Mouse (Mus musculus) limb, embryonic 10.5 days (tissue): Measurements from ENCODE around the gene Baz1b. TPM values are rescaled to one million over a fixed set of nuclear protein-coding genes. Genes with fewer than 3 reads are reported as not detected.
A peak's percentile ranks its signal among the peaks of the same experiment; 100 is the strongest.

Experiments used
- DNase-seq: peaks from one replicate; pipeline ENCODE4 v3.0.0-alpha.2; 2017; ENCODE audit warnings: low spot score
- H3K27ac ChIP-seq: fragments of 300-500 bp; sonication (generic); 2 replicates; pipeline ENCODE4 v1.5.1; 2016; ENCODE audit warnings: mild to moderate bottlenecking
- H3K27me3 ChIP-seq: fragments of 300-500 bp; sonication (generic); 2 replicates; pipeline ENCODE4 v1.6.1; 2016; ENCODE audit warnings: low read depth, mild to moderate bottlenecking; ENCODE audit not compliant: poor library complexity, severe bottlenecking
- H3K36me3 ChIP-seq: fragments of 300-500 bp; sonication (generic); 2 replicates; pipeline ENCODE4 v1.6.1; 2016; ENCODE audit warnings: mild to moderate bottlenecking, moderate library complexity
- H3K4me1 ChIP-seq: fragments of 300-500 bp; sonication (generic); 2 replicates; pipeline ENCODE4 v1.6.1; 2016
- H3K4me3 ChIP-seq: fragments of 300-500 bp; sonication (generic); 2 replicates; pipeline ENCODE4 v1.5.1; 2016; ENCODE audit warnings: mild to moderate bottlenecking, moderate library complexity
- H3K9me3 ChIP-seq: fragments of 300-500 bp; sonication (generic); replicated peaks from 2 replicates; pipeline ENCODE4 v1.6.1; 2016; ENCODE audit warnings: mild to moderate bottlenecking
- WGBS: fragments of 180-500 bp; shearing (Covaris S2); methylation state at CpG from one replicate; pipeline ENCODE4 v1.1.7; 2016; 5-methylcytosine and 5-hydroxymethylcytosine counted together
- polyA plus RNA-seq: library from polyadenylated mRNA; unstranded; fragments of >200 nt; fragmentation: Nextera tagmentation; extraction: Ambion mirVana; gene quantifications from 2 replicates; pipeline ENCODE4 v1.2.1, GENCODE M21; 2016

The Baz1b gene
- polyA plus RNA-seq, 1 experiment from 2014 or later: 68.3 TPM

GRCm38 (mm10) chr5:135248956-135249676 lies 62.1 kb downstream of the Baz1b start:
- Histone ChIP-seq H3K9me3 (no peaks in the 10 kb centered on the region), H3K27ac (no peak overlapping the region), H3K36me3 (peaks cover 33% of the 10 kb centered on the region), H3K27me3 (peaks cover 44% of the 10 kb centered on the region), H3K4me1 (peaks cover 35% of the 10 kb centered on the region), H3K4me3 (no peak overlapping the region)
- 84% methylated on average over 16 of the region's 16 CpGs for WGBS
- no peak for DNase-seq

- peaks cover 44% of the 10 kb centered on the region for H3K27me3 ChIP-seq
- DNase-seq: peak; percentile 59
- H3K27ac ChIP-seq: peak overlapping the region; percentile 61
- H3K4me3 ChIP-seq: peak overlapping the region; percentile 64
- H3K36me3 ChIP-seq: peaks cover 20% of the 10 kb centered on the region
- H3K9me3 ChIP-seq: no peaks in the 10 kb centered on the region
- 3% methylated on average over 92 of the region's 92 CpGs for WGBS
- peaks cover 38% of the 10 kb centered on the region for H3K4me1 ChIP-seq
Measured at GRCm38 (mm10) chr5:135250186-135251078, 63.4 kb downstream of the Baz1b start.

GRCm38 (mm10) chr5:135251079-135251454 lies 64.0 kb downstream of the Baz1b start, which contains the start of gene Fzd9:
TSS of gene Fzd9 (minus strand) at chr5:135251230.
- peak within 1 kb of the TSS; percentile 61 for H3K27ac ChIP-seq
- peaks cover 38% of the 10 kb centered on the region for H3K4me1 ChIP-seq
- peak; percentile 95 for DNase-seq
- H3K4me3 ChIP-seq: peak within 1 kb of the TSS; percentile 64
- H3K36me3 ChIP-seq: peaks cover 13% of the 10 kb centered on the region
- H3K27me3 ChIP-seq: peaks cover 44% of the 10 kb centered on the region
- WGBS: under 1% methylated on average over 51 of the region's 51 CpGs
- H3K9me3 ChIP-seq: no peaks in the 10 kb centered on the region

DNA sequence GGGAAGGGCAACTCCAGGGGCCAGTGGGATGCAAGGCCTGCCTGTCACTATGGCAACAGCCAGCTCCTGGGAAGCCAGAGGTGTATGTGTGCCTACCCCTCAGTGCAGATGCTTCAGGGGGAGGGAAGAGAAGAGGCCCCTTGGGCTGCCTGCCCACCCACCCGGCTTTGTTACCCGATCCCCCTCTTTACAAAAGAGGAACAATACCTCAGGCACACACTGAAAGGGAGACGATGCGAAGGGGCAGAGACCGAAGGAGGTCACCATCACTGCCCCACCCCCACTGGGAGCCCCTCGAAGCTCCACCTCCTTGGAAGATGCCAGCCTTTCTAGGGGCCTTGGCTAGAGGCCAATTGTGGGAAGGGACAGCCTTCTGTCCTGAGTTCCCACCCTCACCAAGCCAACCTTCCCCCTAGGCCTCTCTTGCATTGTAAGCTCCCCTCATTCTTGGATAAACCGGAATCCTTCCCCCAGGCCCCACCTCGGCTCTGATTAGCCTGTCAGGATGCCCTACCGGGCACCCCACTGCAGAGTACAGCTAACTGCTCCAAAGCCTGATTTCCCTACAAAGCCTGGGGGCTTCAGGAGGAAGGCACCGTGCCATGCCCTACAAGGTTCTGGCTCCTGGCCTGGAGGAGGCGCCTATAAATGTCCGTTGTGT lies 66.8 kb downstream of the Baz1b start:
- WGBS: 14% methylated on average over 12 of the region's 12 CpGs
- no peak for DNase-seq
- peaks cover 46% of the 10 kb centered on the region for H3K4me1 ChIP-seq
- peak overlapping the region; percentile 79 for H3K27ac ChIP-seq
- no peaks in the 10 kb centered on the region for H3K36me3 ChIP-seq
- H3K9me3 ChIP-seq: no peaks in the 10 kb centered on the region
- peak overlapping the region; percentile 1; the same call in 1 of the 2 replicates for H3K4me3 ChIP-seq
- H3K27me3 ChIP-seq: peaks cover 27% of the 10 kb centered on the region

- Histone ChIP-seq H3K9me3 (no peaks in the 10 kb centered on the region), H3K36me3 (no peaks in the 10 kb centered on the region), H3K4me3 (no peak overlapping the region), H3K27ac (no peak overlapping the region), H3K4me1 (peaks cover 30% of the 10 kb centered on the region), H3K27me3 (0 out of 2 replicates have a peak, but pooled peaks cover 4% of the 10 kb centered on the region)
- no peak for DNase-seq
- 90% methylated on average over 3 of the region's 3 CpGs for WGBS
Measured at GRCm38 (mm10) chr5:135256166-135256565, 69.1 kb downstream of the Baz1b start.

DNA sequence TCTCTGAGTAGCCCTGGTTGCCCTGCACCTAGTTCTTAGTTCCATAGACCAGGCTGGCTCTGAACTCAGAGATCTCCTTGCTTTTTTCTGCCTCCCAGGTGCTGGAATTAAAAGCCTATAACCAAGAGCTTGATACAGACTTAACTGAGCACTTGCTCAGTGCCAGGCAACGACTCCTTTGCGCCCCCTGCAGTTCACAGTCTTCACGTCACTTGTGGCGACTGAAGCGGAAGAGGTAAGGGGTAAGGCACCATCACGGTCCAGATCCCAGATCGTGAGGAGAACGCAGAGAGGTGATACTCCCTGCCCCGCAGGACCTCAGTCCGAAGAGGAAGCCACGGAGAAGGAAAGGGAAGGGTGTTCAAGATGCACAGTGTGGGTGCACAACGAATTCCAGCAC lies 70.5 kb downstream of the Baz1b start:
- H3K4me3 ChIP-seq: no peak overlapping the region

DNA sequence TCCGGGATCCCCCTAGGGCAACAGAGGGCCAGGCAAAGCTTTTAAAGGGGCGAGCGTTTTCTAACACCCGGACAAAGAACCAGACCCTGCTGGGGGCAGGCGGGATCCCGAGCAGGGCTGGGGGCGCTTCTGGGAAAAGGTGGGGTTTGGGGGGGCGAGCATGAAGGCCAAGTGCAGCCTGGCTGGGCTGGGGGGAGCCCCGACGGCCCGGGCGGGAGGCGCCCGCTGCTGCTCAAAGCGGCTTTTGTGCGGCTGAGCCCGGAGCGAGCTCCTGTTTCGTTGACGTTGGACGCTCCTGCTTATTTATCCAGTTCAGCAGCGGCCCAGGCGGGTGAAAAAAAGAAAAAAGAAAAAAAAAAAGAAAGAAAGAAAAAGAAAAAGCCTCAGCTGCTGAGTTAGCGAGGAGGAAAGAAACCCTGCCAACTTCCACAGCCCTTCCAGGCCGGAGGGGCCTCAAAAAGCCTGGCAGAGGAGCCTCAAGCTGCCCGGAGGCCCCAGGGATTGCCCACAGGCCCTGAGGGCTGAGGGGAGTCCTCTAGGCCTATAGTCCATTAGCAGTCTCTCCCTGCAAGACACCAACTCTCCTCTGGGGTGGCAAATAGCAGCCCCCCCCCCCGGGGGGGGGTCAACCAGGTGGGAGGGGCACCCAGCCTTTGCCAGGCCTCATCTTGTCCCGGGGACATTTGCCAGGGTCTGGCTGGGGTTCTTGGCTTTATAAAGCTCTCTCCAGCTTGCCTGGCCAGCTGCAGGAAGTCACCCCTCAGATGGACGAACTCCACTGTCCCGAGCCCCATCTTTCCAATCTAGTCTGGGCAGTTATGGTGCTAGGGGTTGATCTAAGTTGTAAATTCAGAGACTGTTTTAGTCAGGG lies 71.5 kb downstream of the Baz1b start:
- Histone ChIP-seq H3K27me3 (no peaks in the 10 kb centered on the region), H3K4me3 (peak overlapping the region; percentile 26; the same call in 1 of the 2 replicates), H3K4me1 (peaks cover 20% of the 10 kb centered on the region), H3K27ac (peak overlapping the region; percentile 83), H3K9me3 (no peaks in the 10 kb centered on the region), H3K36me3 (no peaks in the 10 kb centered on the region)
- no peak for DNase-seq
- WGBS: 50% methylated on average over 30 of the region's 30 CpGs

More for the DNA sequence above, 70.5 kb downstream of the Baz1b start:
- Histone ChIP-seq H3K36me3 (no peaks in the 10 kb centered on the region), H3K27me3 (no peaks in the 10 kb centered on the region), H3K27ac (peak overlapping the region; percentile 83; the same call in 1 of the 2 replicates), H3K9me3 (no peaks in the 10 kb centered on the region), H3K4me1 (peaks cover 27% of the 10 kb centered on the region)
- 81% methylated on average over 12 of the region's 12 CpGs for WGBS
- no peak for DNase-seq

- DNase-seq: peak; percentile 58
- Histone ChIP-seq H3K9me3 (no peaks in the 10 kb centered on the region), H3K27me3 (no peaks in the 10 kb centered on the region), H3K4me3 (peak overlapping the region; percentile 29), H3K36me3 (no peaks in the 10 kb centered on the region), H3K4me1 (peaks cover 19% of the 10 kb centered on the region), H3K27ac (peak overlapping the region; percentile 85)
- 21% methylated on average over 17 of the region's 17 CpGs for WGBS
Measured at GRCm38 (mm10) chr5:135263866-135264503, 76.9 kb downstream of the Baz1b start.

- WGBS: 44% methylated on average over 9 of the region's 9 CpGs
- Histone ChIP-seq H3K9me3 (no peaks in the 10 kb centered on the region), H3K27me3 (no peaks in the 10 kb centered on the region), H3K36me3 (no peaks in the 10 kb centered on the region), H3K4me3 (peak overlapping the region; percentile 29), H3K4me1 (peaks cover 24% of the 10 kb centered on the region), H3K27ac (peak overlapping the region; percentile 85)
- DNase-seq: no peak
Measured at GRCm38 (mm10) chr5:135264548-135264947, 77.5 kb downstream of the Baz1b start.

DNA sequence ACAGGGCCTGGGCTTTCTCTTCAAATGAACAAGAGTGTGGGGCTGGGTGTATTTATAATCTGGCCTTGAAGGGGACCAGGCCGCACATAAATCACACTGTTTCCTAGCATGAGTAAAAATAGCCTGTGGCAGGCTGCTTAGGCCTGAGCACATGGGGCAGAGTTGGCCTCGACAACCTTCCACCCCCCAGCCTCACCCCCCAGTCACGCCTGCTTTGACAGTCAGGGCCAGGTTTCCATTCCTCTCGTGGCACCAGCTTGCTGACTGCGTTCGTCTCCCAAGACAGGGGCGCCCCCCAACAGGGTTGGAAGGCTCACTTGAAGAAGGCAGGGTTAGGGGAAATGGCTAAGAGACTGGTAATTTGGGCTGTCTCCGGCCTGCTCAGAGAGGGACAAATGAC lies 82.4 kb downstream of the Baz1b start:
- Histone ChIP-seq H3K27me3 (peaks cover 10% of the 10 kb centered on the region; the same call in 1 of the 2 replicates), H3K36me3 (no peaks in the 10 kb centered on the region), H3K4me1 (peaks cover 24% of the 10 kb centered on the region), H3K4me3 (no peak overlapping the region), H3K9me3 (no peaks in the 10 kb centered on the region), H3K27ac (peak overlapping the region; percentile 36; the same call in 1 of the 2 replicates)
- WGBS: 71% methylated on average over 8 of the region's 8 CpGs
- DNase-seq: no peak

GRCm38 (mm10) chr5:135270361-135270760 lies 83.3 kb downstream of the Baz1b start:
- WGBS: 89% methylated on average over 4 of the region's 4 CpGs
- Histone ChIP-seq H3K27me3 (peaks cover 19% of the 10 kb centered on the region), H3K36me3 (no peaks in the 10 kb centered on the region), H3K4me1 (peaks cover 24% of the 10 kb centered on the region), H3K9me3 (no peaks in the 10 kb centered on the region), H3K4me3 (no peak overlapping the region), H3K27ac (no peak overlapping the region)
- no peak for DNase-seq
